Mouse (Mus musculus): ENCODE measurements at regions not wholly inside any gene's neighbourhood (a gene's known extent, or its start where the extent isn't known, plus 50 kb on each side); places are given as distances from the start of the nearest gene placed in this dataset.

DNA sequence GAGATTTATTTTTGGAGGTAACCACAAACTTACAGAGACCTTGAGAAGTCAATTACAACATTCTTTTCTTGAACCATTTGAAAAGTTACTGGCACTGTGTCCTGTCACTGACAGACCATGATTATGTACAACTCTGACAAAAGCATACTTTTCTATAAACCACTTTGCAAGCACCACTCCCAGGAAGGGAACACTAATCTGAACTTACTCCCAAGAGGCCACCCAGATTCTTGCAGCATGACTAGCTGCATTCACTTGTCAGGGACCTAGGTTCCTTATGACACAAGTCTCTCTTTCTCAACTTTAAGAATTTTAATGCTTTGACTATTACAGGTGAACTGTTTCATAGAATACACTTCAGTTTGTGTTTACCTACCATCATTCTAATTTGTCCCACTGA is 248.3 kb downstream of the 1190002N15Rik start:
- no peak overlapping the region for H3K4me3 ChIP-seq
- no peak overlapping the region for H3K27ac ChIP-seq
- TF ChIP-seq CTCF (conservative IDR thresholded peaks at IDR 0.05), result no peak
- no peak for DNase-seq (ENCODE audit: low spot score in 2 of 2)

DNA sequence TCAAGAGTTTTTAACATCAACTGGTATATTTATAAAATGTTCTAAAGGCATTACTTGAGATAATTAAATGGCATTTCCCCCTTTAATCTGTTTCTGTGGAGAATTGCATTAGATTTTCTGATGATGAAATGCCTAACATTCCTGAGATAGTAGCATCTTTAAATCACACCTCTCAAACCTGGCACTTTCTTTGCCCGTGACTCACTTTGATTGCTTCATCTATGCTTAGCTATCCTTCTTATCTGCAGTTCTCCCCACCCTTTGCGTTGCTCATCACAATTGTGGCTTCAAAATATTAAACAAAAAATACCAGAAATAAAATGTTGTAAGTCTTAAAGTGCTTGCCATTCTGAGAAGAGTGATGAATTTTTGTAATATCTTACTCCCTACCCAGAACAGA is 250.3 kb downstream of the 1190002N15Rik start:
- no peak overlapping the region for H3K4me3 ChIP-seq
- no peak for DNase-seq (ENCODE audit: low spot score in 2 of 2)
- no peak overlapping the region for H3K27ac ChIP-seq
- no peak for TF ChIP-seq CTCF (conservative IDR thresholded peaks at IDR 0.05)

DNA sequence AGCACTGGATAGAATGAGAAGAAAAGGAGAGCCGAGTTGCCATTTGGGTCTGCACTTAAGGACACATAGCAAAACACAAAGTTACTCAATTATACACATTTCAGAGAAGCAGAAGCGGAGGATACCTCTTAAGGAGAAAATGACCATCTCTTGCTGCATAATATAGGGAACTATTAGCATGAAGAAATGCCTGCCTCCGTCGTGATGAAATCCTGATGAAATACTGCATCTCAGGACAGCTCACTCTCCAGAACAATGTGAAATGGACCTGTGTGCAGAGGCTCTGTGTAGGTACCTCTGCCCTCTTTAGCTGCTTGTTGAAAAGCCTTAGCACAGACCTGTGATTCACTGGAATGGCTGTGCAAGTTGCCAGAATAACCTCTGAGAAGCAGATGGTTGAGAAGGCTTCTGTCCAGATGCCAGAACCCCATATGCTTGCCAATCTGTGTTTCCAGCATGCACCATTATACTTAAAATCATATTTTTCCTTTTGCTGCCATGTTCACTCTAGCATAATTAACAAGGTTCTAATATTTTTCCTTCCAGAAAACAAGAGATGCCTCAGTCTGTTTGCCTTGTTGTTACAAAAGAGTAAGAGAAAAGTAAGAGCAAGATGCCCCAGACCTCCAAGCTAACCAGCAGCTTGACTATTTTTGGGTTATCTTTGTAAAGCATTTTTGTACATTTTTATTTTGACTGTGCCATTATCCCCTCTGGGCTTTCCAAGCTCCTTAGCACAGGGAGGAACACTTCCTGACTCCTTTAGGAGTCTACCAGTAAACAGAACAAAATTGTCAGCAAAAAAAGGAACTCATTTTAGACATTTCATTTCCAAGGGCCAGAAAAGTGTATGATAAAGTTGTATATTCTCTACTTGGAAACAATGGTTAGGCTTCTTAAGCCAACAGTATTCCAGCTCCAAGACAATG is 259.0 kb downstream of the 1190002N15Rik start:
- no peak for TF ChIP-seq CTCF (conservative IDR thresholded peaks at IDR 0.05)
- H3K27ac ChIP-seq, result peak overlapping the region; percentile 51; the same call in 1 of the 2 replicates
- DNase-seq (ENCODE audit: low spot score in 2 of 2), result peak; percentile 73 to 79
- no peak overlapping the region for H3K4me3 ChIP-seq

DNA sequence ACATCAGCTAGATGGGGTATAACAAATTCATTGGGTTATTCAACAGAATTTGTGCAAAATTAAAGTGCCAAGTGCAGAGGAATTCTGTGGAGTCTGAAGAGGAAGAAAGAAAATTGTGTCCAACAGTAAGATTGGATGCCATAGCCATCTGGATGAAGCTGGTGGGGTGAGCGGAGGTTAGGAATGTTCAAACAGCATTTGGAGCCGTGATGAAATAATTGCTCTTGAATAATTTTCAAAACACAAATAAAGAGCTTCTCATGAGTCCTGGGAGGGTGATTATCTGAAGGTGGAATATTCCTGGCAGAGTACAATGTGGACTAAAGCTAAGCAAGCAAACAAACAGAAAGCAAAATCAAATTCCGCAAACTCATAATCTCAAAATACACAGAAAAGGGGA is 260.8 kb downstream of the 1190002N15Rik start:
- Histone ChIP-seq H3K4me3 (no peak overlapping the region), H3K27ac (no peak overlapping the region)
- no peak for DNase-seq (ENCODE audit: low spot score in 2 of 2)
- no peak for TF ChIP-seq CTCF (conservative IDR thresholded peaks at IDR 0.05)

DNA sequence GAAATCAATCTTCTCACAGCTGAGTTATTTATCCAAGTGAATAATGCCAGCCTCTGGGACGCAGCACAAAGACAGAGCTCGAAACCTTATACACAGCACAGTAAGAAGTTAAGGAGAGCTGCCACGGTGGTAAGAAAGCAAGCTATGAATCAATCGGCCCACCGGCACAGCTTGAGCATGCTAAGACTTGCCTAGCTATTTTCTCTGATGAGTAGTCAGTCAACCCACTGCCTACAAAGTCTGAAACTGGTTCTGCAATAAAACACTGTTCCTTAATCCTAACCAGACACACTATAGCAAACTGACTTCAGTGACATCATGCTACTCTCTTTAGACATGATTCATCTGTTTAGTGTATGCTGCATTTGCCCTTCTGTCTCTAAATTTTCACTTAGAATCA is 268.7 kb downstream of the 1190002N15Rik start:
- Histone ChIP-seq H3K4me3 (no peak overlapping the region), H3K27ac (no peak overlapping the region)
- no peak for DNase-seq (ENCODE audit: low spot score in 2 of 2)
- no peak for TF ChIP-seq CTCF (conservative IDR thresholded peaks at IDR 0.05)

DNA sequence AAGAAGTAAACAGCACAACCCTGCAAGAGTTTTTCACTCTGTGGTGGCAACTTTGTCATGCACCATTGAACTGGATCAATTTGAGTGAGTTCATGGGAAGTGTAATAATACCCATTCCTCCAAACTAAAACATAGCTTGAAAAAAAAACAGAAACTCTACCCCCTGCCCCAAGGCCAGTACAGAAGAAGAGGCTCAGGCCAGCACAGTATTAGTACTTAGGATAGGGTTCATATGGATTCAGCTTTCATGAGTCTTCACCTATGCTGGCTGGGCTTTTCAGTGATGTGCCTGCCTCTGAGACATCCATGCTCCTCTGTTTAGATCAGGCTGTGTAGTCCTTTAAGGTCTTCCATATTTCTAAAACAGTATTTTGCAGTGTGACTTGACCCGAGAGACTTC is 270.6 kb downstream of the 1190002N15Rik start:
- Histone ChIP-seq H3K4me3 (no peak overlapping the region), H3K27ac (no peak overlapping the region)
- TF ChIP-seq CTCF (conservative IDR thresholded peaks at IDR 0.05), result no peak
- no peak for DNase-seq (ENCODE audit: low spot score in 2 of 2)

DNA sequence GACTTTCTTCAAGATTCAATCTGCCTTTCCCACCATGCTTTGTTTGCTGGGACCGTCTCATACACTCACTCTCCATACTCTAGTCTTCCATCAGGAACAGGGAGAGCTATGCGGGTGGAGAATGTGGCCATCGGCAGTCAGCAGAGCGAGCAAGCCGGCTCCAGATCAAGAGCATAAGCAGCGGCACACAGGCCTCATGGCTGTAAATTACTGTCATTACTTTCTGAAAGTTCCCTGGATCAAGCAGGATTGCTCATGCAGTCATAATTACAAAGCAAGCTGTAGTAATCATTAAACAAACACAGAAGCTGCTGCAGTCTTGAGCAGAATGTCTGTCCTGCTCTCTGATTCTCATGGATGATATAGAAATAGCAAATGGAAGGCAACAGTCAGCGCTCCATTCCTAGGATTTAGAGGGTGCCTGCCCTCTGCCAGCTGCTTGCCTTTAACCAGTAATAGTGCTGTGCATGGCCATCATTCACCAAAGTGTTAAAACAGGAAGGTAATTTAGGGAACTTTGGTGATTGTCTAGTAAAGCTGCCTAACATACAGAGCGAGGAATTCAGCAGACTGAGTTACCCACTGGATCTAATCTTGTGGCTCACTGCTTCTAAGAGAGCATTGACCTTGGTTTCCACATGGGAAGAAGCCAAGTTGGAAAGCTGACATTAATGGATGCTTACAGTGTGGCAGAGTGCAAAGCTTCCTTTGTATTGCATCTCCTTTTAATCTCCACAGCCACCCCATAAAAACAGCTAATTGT is 298.2 kb downstream of the 1190002N15Rik start:
- no peak overlapping the region for H3K4me3 ChIP-seq
- no peak overlapping the region for H3K27ac ChIP-seq
- DNase-seq (ENCODE audit: low spot score in 2 of 2), result no peak
- TF ChIP-seq CTCF (conservative IDR thresholded peaks at IDR 0.05), result no peak

DNA sequence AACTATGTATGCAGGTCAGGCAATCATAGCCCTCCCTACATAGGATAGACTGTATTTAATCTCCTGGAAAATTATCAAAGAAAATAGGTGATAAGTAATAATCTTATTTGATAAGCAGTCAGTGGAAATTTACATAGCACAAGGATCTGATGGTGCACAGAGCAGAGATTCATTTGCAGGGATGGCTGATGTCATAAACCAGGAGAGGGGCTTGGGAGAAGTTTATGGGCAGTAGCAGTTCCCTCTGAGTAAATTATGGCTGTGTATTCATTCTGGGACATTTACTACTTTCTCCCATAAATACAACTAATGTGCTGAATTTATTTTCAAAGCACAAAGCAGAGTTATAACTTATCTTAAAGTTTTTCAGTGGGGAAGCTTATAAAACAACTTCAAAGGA is 299.3 kb downstream of the 1190002N15Rik start:
- no peak overlapping the region for H3K4me3 ChIP-seq
- no peak overlapping the region for H3K27ac ChIP-seq
- no peak for TF ChIP-seq CTCF (conservative IDR thresholded peaks at IDR 0.05)
- DNase-seq (ENCODE audit: low spot score in 2 of 2), result no peak

DNA sequence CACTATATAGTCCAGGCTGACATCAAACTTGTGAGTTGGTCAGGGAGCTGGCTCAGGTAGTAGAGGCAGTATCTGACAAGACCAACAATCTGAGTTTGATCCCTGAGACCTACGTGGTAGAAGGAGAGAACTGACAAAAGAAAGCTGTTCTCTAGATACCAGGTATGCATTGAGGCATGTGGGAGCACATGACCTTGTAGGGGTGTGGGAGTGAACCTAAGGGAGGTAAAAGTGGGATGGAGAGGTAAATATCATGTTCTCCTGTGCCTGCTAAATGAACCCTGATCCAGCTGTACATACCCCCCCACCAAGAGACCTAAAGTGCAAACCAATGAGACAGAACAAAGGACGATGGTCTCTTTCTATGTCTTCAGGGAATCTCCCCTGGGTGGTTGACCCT is 308.3 kb downstream of the 1190002N15Rik start:
- no peak overlapping the region for H3K27ac ChIP-seq

DNA sequence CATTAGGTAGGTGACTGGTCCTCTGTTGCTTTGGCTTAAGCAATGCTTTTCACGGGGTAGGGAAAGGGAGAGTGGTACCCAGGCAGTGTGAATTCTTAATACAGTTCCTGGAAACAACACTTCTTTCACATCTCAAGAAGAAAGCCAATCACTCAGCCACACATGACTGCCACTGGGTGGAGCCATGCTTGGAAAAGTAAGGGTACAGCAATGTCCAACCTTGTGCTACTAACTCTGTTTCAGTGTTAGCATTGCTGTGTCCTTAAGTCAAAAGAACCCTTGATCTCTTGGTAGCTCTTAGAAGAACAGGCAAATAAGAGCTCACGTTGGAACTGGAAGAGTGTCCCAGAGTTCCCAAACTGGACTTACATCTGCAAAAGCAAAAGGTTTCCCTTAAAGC is 318.8 kb downstream of the 1190002N15Rik start:
- peak; percentile 43 for TF ChIP-seq CTCF (conservative IDR thresholded peaks at IDR 0.05)
- H3K27ac ChIP-seq, result no peak overlapping the region
- H3K4me3 ChIP-seq, result no peak overlapping the region
- DNase-seq (ENCODE audit: low spot score in 2 of 2), result no peak

More for the DNA sequence above, 308.3 kb downstream of the 1190002N15Rik start:
- DNase-seq (ENCODE audit: low spot score in 2 of 2), result no peak
- TF ChIP-seq CTCF (conservative IDR thresholded peaks at IDR 0.05), result no peak
- no peak overlapping the region for H3K4me3 ChIP-seq

DNA sequence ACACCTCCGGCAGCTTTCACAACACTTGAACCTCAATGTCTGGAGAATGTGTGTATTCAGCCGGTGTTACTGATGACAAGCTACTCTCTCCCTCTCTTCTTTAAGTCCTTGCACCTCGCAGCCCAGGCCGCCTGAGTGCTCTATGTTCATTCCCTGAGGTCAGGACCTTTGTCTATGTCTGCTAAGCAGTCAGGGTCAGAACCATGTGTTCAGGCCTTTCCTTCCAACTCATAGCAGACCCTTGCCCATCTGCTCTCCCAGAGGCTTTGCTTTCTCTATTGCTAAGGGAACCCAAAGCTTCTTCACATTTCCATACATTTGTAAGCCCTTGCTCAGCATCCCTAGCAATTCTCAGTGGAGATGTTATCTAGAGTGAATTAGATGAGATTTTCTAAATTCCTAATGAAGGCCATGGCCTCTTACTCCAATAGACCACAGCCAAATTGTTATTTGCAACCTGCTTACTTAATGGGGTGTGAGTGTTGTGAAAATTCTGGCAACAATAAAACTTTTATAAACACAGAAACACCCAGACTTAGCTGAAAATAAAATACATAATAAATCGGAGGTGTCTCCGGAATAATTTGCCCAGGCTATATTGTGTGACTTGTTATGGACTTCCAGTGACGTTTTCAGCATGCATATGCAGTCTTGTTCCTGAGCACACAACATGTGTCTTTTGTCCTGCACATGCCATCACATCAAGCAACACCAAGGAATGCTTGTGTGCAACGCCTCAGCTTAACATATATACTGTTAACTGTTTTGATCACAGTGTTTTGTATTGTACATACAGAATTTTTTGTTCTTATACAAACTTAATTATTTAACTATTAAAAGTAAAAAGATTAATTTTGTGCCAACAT is 321.2 kb downstream of the 1190002N15Rik start:
- H3K27ac ChIP-seq, result no peak overlapping the region
- no peak overlapping the region for H3K4me3 ChIP-seq
- DNase-seq (ENCODE audit: low spot score in 2 of 2), result no peak
- no peak for TF ChIP-seq CTCF (conservative IDR thresholded peaks at IDR 0.05)

DNA sequence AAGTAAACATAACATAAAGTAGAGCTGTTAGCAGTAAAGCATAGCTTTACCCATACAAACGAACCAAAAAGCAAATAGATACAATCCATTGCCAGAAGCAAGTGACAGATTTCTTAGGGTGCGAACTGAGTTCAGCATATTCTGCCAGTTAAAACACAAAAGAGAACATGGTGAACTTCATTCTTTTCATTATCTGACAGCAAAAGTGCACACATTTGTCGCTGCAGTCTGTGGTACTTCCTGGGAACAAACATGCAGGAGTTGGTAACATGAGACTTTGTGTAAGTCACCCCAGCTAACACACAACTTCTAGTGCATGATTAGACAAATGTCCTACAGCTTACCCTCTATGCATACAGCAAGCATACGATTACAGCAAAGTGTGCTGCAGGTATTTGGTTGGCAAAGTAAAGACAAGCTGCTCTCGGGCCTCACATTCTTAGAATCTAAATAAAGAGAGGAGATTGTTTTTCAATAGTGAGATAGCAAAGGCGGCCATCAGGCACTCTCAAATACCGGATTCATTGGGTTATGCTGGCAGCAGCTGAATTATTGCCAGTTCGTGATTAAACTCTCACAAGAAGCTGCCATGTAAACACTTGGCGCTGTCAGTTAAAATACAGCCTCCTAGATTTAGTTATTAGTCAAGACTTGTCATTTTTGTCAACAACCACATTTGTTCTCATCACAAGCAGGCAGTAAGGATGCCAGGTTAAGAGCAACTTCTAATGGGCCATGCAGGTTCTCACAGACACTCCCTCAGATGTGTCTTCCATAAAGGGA is 327.2 kb downstream of the 1190002N15Rik start:
- H3K27ac ChIP-seq, result peak overlapping the region; percentile 80
- DNase-seq (ENCODE audit: low spot score in 2 of 2), result peak; percentile 8 to 27
- no peak for TF ChIP-seq CTCF (conservative IDR thresholded peaks at IDR 0.05)
- no peak overlapping the region for H3K4me3 ChIP-seq

All from layer of hippocampus, adult 2 months (tissue).